Mouse (Mus musculus) Muller cell, postnatal 12 days (primary cell): Measurements from ENCODE around the gene Tnc.
A peak's percentile ranks its signal among the peaks of the same experiment; 100 is the strongest.
"Not testable (repeated sequence)": the region's sequence is repeated elsewhere in the genome, so short reads cannot be mapped to it uniquely, and the experiment has no call there.

Experiments used
- DNase-seq: peaks from one replicate; pipeline ENCODE4 v3.0.0-alpha.2; 2015; ENCODE audit errors: inconsistent ontology term

The Tnc gene

DNA sequence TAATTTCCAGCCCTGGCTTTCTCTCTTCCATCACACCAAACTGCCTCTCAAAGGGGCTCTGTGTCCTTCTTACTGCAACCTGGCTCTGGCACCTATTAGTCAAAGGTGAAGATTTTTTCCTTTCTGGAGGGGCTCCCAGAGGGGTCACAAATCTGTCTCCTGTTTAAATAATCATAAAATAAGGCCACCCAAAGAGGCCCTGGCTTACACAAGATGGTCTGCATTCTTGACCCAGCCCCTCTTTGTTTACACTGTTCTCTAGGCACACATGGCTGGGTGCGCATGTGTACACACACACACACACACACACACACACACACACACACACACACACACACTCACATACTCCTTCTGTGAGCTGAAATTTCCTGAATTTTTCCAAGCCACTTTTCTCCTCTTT is 83.4 kb downstream of the Tnc start:
- DNase-seq, result no peak

GRCm38 (mm10) chr4:63961858-63962468 is 84.9 kb downstream of the Tnc start:
- no peak for DNase-seq

DNA sequence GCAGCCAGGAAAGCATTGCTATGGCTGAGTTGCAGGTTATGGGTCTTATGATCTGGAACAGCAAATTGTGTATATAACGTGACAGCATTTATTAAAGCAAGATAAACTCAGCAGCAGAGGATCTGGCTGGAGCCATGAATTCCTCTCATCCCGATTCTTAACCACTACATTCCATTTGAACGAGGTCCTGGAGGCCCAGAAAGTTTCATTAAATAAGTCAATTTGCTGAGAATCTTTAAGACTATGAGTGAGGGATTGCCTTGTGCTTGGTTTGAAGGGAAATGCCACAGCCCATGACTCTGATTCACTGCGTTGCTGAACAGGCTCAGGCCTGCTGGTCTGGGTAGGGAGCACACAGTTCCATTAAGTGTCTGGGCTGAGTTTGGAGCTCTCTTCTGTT is 88.2 kb downstream of the Tnc start:
- peak; percentile 75 for DNase-seq

DNA sequence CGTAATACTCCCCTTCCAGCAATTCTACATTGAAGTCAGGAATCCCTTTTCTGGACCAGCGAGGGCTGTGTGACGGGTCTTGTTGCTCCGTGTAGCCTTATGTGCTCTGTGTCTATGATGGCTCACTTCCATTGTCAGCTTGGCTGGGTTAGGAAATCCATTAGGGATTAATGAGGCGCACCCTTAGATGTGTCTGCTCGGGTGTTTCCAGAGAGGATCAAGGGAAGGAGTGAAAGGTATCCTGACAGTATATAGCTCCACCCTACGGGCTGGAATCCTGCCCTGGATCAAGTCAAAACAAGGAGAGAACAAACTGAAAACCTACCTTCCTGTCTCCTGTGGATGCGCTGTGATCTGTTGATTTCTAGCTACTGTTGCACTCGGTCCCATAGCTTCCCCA is 96.8 kb downstream of the Tnc start:
- no peak for DNase-seq

DNA sequence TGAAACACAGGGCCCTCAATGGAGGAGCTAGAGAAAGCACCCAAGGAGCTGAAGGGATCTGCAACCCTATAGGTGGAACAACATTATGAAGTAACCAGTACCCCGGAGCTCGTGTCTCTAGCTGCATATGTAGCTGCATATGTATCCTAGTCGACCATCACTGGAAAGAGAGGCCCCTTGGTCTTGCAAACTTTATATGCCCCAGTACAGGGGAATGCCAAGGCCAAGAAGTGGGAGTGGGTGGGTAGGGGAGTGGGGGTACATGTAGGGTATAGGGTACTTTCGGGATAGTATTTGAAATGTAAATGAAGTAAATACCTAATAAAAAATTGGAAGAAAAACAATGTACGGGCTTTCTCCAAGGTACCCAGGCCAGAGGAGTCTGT is 98.1 kb downstream of the Tnc start:
- not testable (repeated sequence) for DNase-seq

- peak; percentile 67 for DNase-seq
Observed at GRCm38 (mm10) chr4:63948066-63948687, 98.6 kb downstream of the Tnc start.

GRCm38 (mm10) chr4:63943813-63944212 is 103.0 kb downstream of the Tnc start:
- DNase-seq, result no peak

GRCm38 (mm10) chr4:63942875-63943274 is 103.9 kb downstream of the Tnc start:
- DNase-seq, result no peak

DNA sequence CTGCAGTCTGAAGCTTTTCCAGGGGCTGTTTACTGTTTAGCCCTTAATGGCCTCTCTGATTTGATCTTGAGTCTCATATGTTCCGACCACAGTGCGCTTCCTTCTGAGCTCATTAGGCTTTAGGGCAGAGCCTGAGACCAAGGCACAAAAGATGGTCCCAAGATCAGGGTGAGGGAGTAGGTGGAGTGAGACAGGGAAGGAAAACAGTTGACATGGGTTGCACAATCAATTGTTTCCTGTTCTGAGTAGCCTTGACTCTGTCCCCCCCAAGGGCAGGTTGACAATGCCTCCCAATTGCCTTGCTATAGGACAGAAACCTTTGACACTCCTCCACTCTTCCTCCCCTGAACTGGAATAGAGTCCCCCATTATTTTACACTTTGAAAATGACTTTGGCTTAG is 105.4 kb downstream of the Tnc start:
- DNase-seq, result no peak

GRCm38 (mm10) chr4:63939428-63939827 is 107.4 kb downstream of the Tnc start:
- DNase-seq, result no peak

DNA sequence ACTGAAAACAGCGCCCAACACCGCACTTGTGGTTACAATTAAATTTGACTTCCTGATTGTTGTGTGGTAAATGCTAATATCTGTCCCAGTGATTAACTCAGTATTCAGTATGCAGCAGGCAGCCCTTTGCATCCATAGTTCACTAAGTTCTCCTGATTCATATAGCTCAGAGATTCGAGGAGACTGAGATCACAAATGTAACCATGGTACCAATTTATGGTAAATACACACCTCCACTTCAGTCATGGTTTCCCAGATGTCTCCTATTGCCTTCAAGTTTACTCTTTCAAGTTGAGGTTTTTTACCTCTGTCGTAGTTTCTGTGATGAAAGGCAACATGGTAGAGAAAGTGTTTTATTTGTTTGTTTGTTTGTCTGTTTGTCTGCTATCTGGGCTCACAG is 110.9 kb downstream of the Tnc start:
- no peak for DNase-seq

DNA sequence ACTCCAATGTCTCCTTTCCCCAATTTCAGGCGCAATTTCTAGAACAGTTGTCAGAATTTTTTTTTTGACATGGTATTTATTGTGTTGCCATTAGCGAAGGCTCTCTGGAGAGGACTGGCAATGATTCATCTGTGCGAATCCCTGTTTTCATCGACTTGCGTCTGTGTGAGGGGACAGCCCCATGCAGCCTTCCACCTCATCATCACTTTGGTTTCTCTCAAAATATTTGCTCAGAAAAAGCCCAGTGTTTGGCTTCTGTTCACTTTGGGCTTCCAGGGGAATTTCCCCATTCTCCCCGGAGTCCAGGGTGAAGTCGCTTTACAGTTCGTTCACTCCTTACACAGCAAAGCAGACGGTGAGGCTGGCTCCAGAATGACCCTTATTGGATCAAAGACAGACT is 111.5 kb downstream of the Tnc start:
- no peak for DNase-seq

GRCm38 (mm10) chr4:63930863-63931262 is 116.0 kb downstream of the Tnc start:
- no peak for DNase-seq

- DNase-seq, result no peak
Observed at GRCm38 (mm10) chr4:63929490-63929889, 117.3 kb downstream of the Tnc start.

DNA sequence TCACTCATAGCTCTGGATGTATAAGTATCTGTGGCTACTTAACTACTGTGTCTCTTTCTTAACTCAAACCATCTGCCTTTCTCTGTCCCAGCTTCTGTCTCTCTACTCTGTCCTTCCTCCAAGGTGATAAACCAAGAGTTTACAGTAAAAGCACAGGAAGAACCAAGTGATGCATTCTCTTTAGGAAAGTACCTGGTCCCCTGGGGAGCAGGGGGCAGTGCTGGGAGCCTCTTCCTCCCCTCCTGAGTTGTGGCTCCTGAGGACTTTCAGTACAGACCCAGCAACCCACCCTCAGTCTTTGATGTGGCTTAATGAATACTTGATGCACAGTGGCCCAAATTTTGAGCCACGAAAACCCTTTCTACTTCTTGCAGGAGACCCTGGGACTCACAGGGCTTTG is 118.6 kb downstream of the Tnc start:
- DNase-seq, result no peak

GRCm38 (mm10) chr4:63917181-63917580 is 129.6 kb downstream of the Tnc start:
- no peak for DNase-seq

DNA sequence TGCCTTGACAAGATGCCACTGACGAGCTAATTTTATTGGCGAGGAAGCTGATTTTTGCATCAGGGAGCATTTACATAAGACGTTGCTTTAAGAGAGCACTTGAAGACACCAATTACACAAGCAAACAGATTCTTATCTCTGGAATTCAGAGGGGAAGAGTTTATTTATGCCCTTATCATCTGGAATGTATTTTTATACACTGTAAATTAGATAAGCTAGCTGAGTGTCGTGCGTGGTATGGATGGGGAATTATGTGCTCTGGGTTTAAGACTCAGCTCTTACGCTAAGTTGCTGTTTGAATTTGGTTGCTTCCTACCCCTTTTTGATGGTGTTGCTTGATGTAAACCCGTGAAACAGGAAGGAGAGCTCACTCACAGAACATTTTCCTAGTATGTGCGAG is 130.1 kb downstream of the Tnc start:
- no peak for DNase-seq

GRCm38 (mm10) chr4:63916288-63916687 is 130.5 kb downstream of the Tnc start:
- DNase-seq, result no peak
